Mouse (Mus musculus) urinary bladder, postnatal 36 days (tissue): ENCODE data around the gene Gm2663.
"Not testable (repeated sequence)": the region's sequence is repeated elsewhere in the genome, so short reads cannot be mapped to it uniquely, and the experiment has no call there.

Experiments
- DNase-seq, 2 experiments: peaks; one replicate each; pipeline ENCODE4 v3.0.0; 2022; ENCODE audit warnings: low spot score in 2 of 2, mixed read lengths in 1 of 2

The Gm2663 gene

DNA sequence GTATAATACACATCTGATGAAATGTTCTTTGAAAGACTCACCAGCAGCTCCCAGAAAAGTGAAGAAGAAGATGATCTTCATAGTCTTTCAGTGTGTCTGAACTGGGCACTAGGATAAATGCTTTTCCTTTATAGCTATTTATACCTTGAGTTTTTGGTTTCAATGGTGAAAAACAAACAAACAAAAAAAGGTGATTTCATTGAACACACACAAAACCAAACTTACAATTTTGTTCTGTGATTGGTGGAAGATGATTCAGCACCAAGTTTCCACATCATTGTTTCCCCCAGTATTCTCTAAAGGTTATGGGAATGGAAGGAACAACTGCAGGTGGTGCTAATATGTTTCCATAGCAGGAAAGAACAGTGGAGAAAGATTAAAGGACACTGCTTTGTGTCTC, at the start of gene Gm2663:
Gene Gm2663 (minus strand): TSS at position 101 of the 400 bp plus-strand sequence.
- not testable (repeated sequence) for DNase-seq

- no peak for DNase-seq
Observed at GRCm38 (mm10) chr6:41048602-41049001, 49.3 kb upstream of the Gm2663 start.

- DNase-seq: no peak
Observed at GRCm38 (mm10) chr6:41047961-41048360, 48.7 kb upstream of the Gm2663 start.

GRCm38 (mm10) chr6:41047202-41047601, 47.9 kb upstream of the Gm2663 start:
- no peak for DNase-seq

DNA sequence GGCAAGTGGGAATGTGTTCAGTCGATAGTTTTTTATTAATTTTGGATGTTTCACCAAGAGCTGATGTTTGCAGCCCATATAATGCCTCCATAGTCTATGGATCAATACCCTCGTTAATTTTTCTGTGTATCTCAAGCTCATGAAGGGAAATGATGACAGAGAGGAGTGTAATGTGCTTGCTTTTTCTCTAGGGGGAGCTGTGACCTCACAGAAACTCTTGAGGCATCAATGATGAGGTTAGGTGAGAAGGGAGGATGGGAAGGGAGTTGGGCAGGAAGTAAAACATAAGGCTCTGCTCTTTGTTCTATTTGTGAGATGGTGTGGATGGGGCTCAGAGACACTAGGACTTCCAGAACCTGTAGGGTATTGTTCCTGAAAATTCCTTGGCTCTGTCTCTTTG, 47.3 kb upstream of the Gm2663 start:
- no peak for DNase-seq

DNA sequence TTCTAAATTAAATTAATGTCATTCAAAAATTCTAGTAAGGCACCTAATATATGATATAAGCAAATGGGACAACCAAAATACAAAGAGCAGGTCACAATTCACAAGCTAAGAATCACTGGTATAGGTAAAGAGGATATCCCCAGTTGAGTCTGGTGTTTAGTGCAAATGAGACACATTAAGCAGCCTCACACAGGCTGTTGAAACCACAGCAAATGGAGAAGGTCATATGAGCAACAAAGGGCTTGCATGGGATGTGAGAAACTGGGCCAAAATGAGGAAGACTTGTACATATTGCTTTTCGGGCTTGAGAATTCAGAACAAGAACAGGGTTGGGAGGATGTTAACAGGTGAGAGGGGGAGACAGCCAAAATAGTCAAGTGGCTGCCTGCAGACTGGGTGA, 45.5 kb upstream of the Gm2663 start:
- no peak for DNase-seq

GRCm38 (mm10) chr6:41044314-41044713, 45.0 kb upstream of the Gm2663 start:
- no peak for DNase-seq

DNA sequence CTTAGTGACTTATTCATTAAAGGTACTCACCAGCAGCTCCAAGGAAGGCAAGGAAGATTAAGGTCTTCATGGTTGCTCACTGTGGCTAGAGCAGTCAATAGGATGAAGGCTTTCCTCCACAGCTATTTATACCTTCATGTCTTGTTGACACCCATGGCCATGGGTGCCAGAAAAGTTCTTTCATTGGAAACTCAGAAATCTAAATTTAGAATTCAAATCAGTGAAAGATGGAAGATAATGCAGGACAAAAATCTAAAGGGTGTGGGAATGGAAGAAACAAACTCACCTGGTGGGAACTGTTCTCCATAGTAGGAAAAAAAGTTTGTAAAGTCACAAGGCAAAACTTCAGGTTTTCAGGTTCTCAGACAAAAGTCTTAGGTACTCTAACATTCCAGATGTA, 36.1 kb upstream of the Gm2663 start, which contains the start of gene 2210010C04Rik:
Gene 2210010C04Rik (minus strand): TSS at position 101 of the 400 bp plus-strand sequence.
- no peak for DNase-seq

GRCm38 (mm10) chr6:41032802-41033201, 33.5 kb upstream of the Gm2663 start:
- DNase-seq: no peak

- no peak for DNase-seq
Observed at GRCm38 (mm10) chr6:41032231-41032630, 33.0 kb upstream of the Gm2663 start.

GRCm38 (mm10) chr6:41030821-41031220, 31.5 kb upstream of the Gm2663 start:
- DNase-seq: no peak

DNA sequence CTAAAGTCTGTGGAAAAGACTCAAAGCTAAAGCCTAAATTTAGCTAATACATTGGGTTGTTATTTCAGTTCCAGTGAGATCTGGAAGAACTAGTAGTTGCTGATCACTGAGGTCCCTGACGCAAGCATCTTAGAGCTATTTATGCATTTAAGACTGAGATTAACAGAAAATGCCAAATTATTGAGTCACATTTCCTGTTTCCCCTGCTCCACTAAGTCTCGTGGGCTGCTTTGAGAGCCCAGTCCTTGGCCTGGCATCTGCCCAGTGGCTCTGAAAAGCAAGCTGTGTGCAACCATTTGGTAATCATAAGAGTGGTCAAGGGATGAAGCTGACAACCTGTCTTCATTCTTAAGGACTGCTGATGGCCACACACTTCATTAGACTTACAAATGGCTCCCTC, 27.8 kb upstream of the Gm2663 start:
- no peak for DNase-seq

GRCm38 (mm10) chr6:41025873-41026650, 26.8 kb upstream of the Gm2663 start:
- DNase-seq: no peak

DNA sequence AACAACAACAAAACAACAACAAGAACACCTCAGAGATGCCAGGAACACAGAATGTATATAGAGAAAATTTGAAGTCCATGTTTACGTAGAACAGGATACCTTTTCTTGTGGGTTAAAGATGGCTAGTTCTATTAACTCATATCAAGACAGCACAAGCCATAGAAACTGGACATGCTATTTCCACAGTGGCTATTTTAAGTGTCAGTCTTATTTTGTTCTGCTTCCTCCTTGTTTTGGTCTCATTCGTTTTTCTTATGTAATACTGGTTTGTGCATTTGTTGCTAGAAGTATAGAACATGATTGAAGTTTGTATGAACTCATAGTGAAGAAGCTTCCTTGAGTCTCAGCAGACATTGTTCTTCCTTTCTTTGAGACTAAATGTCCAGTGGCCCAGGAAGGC, 19.9 kb upstream of the Gm2663 start:
- no peak for DNase-seq

- no peak for DNase-seq
Observed at GRCm38 (mm10) chr6:41018629-41019028, 19.4 kb upstream of the Gm2663 start.

GRCm38 (mm10) chr6:41015065-41015464, 15.8 kb upstream of the Gm2663 start:
- DNase-seq: no peak

DNA sequence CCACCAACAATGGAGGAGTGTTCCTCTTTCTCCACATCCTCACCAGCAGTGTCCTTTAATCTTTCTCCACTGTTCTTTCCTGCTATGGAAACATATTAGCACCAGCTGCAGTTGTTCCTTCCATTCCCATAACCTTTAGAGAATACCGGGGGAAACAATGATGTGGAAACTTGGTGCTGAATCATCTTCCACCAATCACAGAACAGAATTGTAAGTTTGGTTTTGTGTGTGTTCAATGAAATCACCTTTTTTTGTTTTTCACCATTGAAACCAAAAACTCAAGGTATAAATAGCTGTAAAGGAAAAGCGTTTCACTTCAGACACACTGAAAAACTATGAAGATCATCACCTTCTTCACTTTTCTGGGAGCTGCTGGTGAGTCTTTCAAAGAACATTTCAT, 34.8 kb downstream of the Gm2663 start, which contains the start of gene 1810009J06Rik:
Gene 1810009J06Rik (plus strand): TSS at position 301 of the 400 bp plus-strand sequence.
- DNase-seq: not testable (repeated sequence)

DNA sequence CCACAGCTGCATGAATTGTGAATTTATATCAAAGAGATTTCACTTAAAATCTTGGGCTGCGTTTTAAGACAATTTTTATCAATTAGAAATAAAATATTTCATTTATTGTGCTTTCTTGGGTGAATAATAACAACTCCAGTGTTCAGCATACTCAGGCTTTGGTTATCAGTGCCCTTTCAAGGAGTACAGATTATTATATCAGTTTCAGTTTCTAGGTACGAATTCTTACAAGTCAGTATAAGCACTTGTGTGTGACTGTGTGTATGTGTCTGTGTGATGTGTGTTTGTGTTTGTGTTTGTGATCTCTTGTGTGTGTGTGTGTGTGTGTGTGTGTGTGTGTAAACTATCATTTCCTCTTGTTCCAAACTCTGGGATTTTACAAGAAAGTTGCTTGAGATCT, 45.6 kb downstream of the Gm2663 start:
- DNase-seq: no peak

DNA sequence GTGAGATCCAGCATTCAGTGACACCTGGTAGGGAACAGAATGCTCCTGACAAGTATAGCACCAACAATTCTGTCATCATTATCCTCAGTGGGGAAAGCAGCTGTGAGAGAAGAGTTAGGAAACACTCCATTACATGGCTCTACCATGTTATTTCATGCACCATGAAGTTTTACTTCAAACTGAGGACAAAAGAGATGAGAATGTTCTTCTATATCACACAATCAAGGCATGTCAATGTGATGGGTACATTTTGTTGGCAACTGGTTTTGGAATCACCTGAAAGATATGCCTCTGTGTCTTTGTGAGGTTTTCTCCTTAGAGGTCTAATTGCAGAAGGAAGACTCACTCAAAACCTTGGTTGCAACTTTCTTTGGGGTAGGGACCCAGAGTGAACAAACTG, 47.5 kb downstream of the Gm2663 start, which contains the start of gene Gm4744:
Gene Gm4744 (minus strand): TSS at position 101 of the 400 bp plus-strand sequence.
- no peak for DNase-seq
